Mouse (Mus musculus) limb, embryonic 10.5 days (tissue): Measurements from ENCODE around the gene Gdf2. TPM values are rescaled to one million over a fixed set of nuclear protein-coding genes. Genes with fewer than 3 reads are reported as not detected.
A peak's percentile ranks its signal among the peaks of the same experiment; 100 is the strongest.

Experiments
- DNase-seq: peaks from one replicate; pipeline ENCODE4 v3.0.0-alpha.2; 2017; ENCODE audit warnings: low spot score
- H3K27ac ChIP-seq: fragments of 300-500 bp; sonication (generic); 2 replicates; pipeline ENCODE4 v1.5.1; 2016; ENCODE audit warnings: mild to moderate bottlenecking
- H3K27me3 ChIP-seq: fragments of 300-500 bp; sonication (generic); 2 replicates; pipeline ENCODE4 v1.6.1; 2016; ENCODE audit warnings: low read depth, mild to moderate bottlenecking; ENCODE audit not compliant: poor library complexity, severe bottlenecking
- H3K36me3 ChIP-seq: fragments of 300-500 bp; sonication (generic); 2 replicates; pipeline ENCODE4 v1.6.1; 2016; ENCODE audit warnings: mild to moderate bottlenecking, moderate library complexity
- H3K4me1 ChIP-seq: fragments of 300-500 bp; sonication (generic); 2 replicates; pipeline ENCODE4 v1.6.1; 2016
- H3K4me3 ChIP-seq: fragments of 300-500 bp; sonication (generic); 2 replicates; pipeline ENCODE4 v1.5.1; 2016; ENCODE audit warnings: mild to moderate bottlenecking, moderate library complexity
- H3K9me3 ChIP-seq: fragments of 300-500 bp; sonication (generic); replicated peaks from 2 replicates; pipeline ENCODE4 v1.6.1; 2016; ENCODE audit warnings: mild to moderate bottlenecking
- WGBS: fragments of 180-500 bp; shearing (Covaris S2); methylation state at CpG from one replicate; pipeline ENCODE4 v1.1.7; 2016; 5-methylcytosine and 5-hydroxymethylcytosine counted together
- polyA plus RNA-seq: library from polyadenylated mRNA; unstranded; fragments of >200 nt; fragmentation: Nextera tagmentation; extraction: Ambion mirVana; gene quantifications from 2 replicates; pipeline ENCODE4 v1.2.1, GENCODE M21; 2016

Gene Gdf2
- 0.09 TPM in 1 of 2 replicates, not detected in the other for polyA plus RNA-seq

GRCm38 (mm10) chr14:33940739-33941138, at the start of gene Gdf2:
Gene Gdf2 (plus strand): TSS chr14:33941039.
- Histone ChIP-seq H3K9me3 (no peaks in the 10 kb centered on the region), H3K4me3 (no peak within 1 kb of the TSS), H3K27me3 (peaks cover 23% of the 10 kb centered on the region), H3K36me3 (no peaks in the 10 kb centered on the region), H3K27ac (no peak within 1 kb of the TSS), H3K4me1 (peaks cover 5% of the 10 kb centered on the region; the same call in 1 of the 2 replicates)
- WGBS: 77% methylated on average over 8 of the region's 8 CpGs
- no peak for DNase-seq

- no peak overlapping the region for H3K4me3 ChIP-seq
- H3K9me3 ChIP-seq: no peaks in the 10 kb centered on the region
- H3K4me1 ChIP-seq: peaks cover 14% of the 10 kb centered on the region
- no peak for DNase-seq
- H3K27ac ChIP-seq: no peak overlapping the region
- WGBS: 89% methylated on average over 3 of the region's 3 CpGs
- no peaks in the 10 kb centered on the region for H3K36me3 ChIP-seq
- no peaks in the 10 kb centered on the region for H3K27me3 ChIP-seq
Measured at GRCm38 (mm10) chr14:33891507-33891906, 49.3 kb upstream of the Gdf2 start.

GRCm38 (mm10) chr14:33895777-33896176, 45.1 kb upstream of the Gdf2 start:
- H3K9me3 ChIP-seq: no peaks in the 10 kb centered on the region
- H3K27me3 ChIP-seq: no peaks in the 10 kb centered on the region
- H3K36me3 ChIP-seq: no peaks in the 10 kb centered on the region
- peak overlapping the region; percentile 42; the same call in 1 of the 2 replicates for H3K27ac ChIP-seq
- WGBS: 83% methylated on average over 5 of the region's 5 CpGs
- no peak overlapping the region for H3K4me3 ChIP-seq
- H3K4me1 ChIP-seq: peaks cover 28% of the 10 kb centered on the region
- peak; percentile 24 for DNase-seq

- Histone ChIP-seq H3K27ac (peak overlapping the region; percentile 87), H3K36me3 (no peaks in the 10 kb centered on the region), H3K27me3 (no peaks in the 10 kb centered on the region), H3K4me3 (peak overlapping the region; percentile 5; the same call in 1 of the 2 replicates), H3K9me3 (no peaks in the 10 kb centered on the region), H3K4me1 (peaks cover 28% of the 10 kb centered on the region)
- 25% methylated on average over 9 of the region's 9 CpGs for WGBS
- DNase-seq: peak; percentile 85
Measured at GRCm38 (mm10) chr14:33896628-33897300, 44.1 kb upstream of the Gdf2 start.

GRCm38 (mm10) chr14:33902783-33903182, 38.1 kb upstream of the Gdf2 start:
- H3K27ac ChIP-seq: no peak overlapping the region
- H3K4me1 ChIP-seq: peaks cover 5% of the 10 kb centered on the region
- H3K4me3 ChIP-seq: no peak overlapping the region
- H3K27me3 ChIP-seq: peaks cover 8% of the 10 kb centered on the region; the same call in 1 of the 2 replicates
- WGBS: 94% methylated on average over 4 of the region's 4 CpGs
- H3K36me3 ChIP-seq: no peaks in the 10 kb centered on the region
- DNase-seq: no peak
- H3K9me3 ChIP-seq: no peaks in the 10 kb centered on the region

- Histone ChIP-seq H3K4me3 (no peak overlapping the region), H3K27ac (no peak overlapping the region), H3K9me3 (no peaks in the 10 kb centered on the region), H3K27me3 (peaks cover 8% of the 10 kb centered on the region; the same call in 1 of the 2 replicates), H3K36me3 (no peaks in the 10 kb centered on the region), H3K4me1 (peaks cover 8% of the 10 kb centered on the region)
- no peak for DNase-seq
- 79% methylated on average over 1 of the region's 1 CpGs for WGBS
Measured at GRCm38 (mm10) chr14:33903199-33903598, 37.6 kb upstream of the Gdf2 start.

GRCm38 (mm10) chr14:33904851-33905250, 36.0 kb upstream of the Gdf2 start:
- H3K27ac ChIP-seq: no peak overlapping the region
- no peaks in the 10 kb centered on the region for H3K36me3 ChIP-seq
- peaks cover 8% of the 10 kb centered on the region; the same call in 1 of the 2 replicates for H3K27me3 ChIP-seq
- no peaks in the 10 kb centered on the region for H3K9me3 ChIP-seq
- no peak for DNase-seq
- H3K4me1 ChIP-seq: peaks cover 10% of the 10 kb centered on the region
- no peak overlapping the region for H3K4me3 ChIP-seq

GRCm38 (mm10) chr14:33913727-33914126, 27.1 kb upstream of the Gdf2 start:
- 28% methylated on average over 3 of the region's 3 CpGs for WGBS
- H3K27me3 ChIP-seq: peaks cover 19% of the 10 kb centered on the region
- DNase-seq: peak; percentile 51
- H3K4me3 ChIP-seq: no peak overlapping the region
- no peaks in the 10 kb centered on the region for H3K36me3 ChIP-seq
- peaks cover 5% of the 10 kb centered on the region for H3K4me1 ChIP-seq
- no peak overlapping the region for H3K27ac ChIP-seq
- H3K9me3 ChIP-seq: no peaks in the 10 kb centered on the region

GRCm38 (mm10) chr14:33914206-33914605, 26.6 kb upstream of the Gdf2 start:
- Histone ChIP-seq H3K4me3 (no peak overlapping the region), H3K27me3 (peaks cover 21% of the 10 kb centered on the region), H3K27ac (no peak overlapping the region), H3K36me3 (no peaks in the 10 kb centered on the region), H3K4me1 (peaks cover 10% of the 10 kb centered on the region), H3K9me3 (no peaks in the 10 kb centered on the region)
- WGBS: 86% methylated on average over 9 of the region's 9 CpGs
- no peak for DNase-seq

- H3K9me3 ChIP-seq: no peaks in the 10 kb centered on the region
- no peak overlapping the region for H3K27ac ChIP-seq
- no peak for DNase-seq
- H3K36me3 ChIP-seq: no peaks in the 10 kb centered on the region
- peaks cover 63% of the 10 kb centered on the region for H3K4me1 ChIP-seq
- 37% methylated on average over 14 of the region's 14 CpGs for WGBS
- no peak overlapping the region for H3K4me3 ChIP-seq
- H3K27me3 ChIP-seq: peaks cover 81% of the 10 kb centered on the region
Measured at GRCm38 (mm10) chr14:33920727-33921559, 19.9 kb upstream of the Gdf2 start.

GRCm38 (mm10) chr14:33922771-33923167, 18.1 kb upstream of the Gdf2 start:
- WGBS: 14% methylated on average over 8 of the region's 8 CpGs
- DNase-seq: no peak
- Histone ChIP-seq H3K4me3 (peak overlapping the region; percentile 69), H3K36me3 (no peaks in the 10 kb centered on the region), H3K4me1 (peaks cover 63% of the 10 kb centered on the region), H3K27ac (no peak overlapping the region; the same call in 1 of the 2 replicates), H3K27me3 (peaks cover 85% of the 10 kb centered on the region), H3K9me3 (no peaks in the 10 kb centered on the region)

GRCm38 (mm10) chr14:33923168-33924070, 17.4 kb upstream of the Gdf2 start, which contains the start of gene Gdf10:
Gene Gdf10 (plus strand): TSS chr14:33923587.
- WGBS: under 1% methylated on average over 85 of the region's 85 CpGs
- Histone ChIP-seq H3K36me3 (no peaks in the 10 kb centered on the region), H3K27ac (peak within 1 kb of the TSS; percentile 82), H3K9me3 (no peaks in the 10 kb centered on the region), H3K4me3 (peak within 1 kb of the TSS; percentile 69), H3K27me3 (peaks cover 88% of the 10 kb centered on the region), H3K4me1 (peaks cover 63% of the 10 kb centered on the region)
- peak; percentile 67 for DNase-seq
